Mouse (Mus musculus) neural tube, embryonic 13.5 days (tissue): ENCODE data around the gene Mplkip. TPM values are rescaled to one million over a fixed set of nuclear protein-coding genes. Genes with fewer than 3 reads are reported as not detected.

Experiments
- ATAC-seq: fragments of 200-750 bp; cut with Nextera tagmentation; 2 replicates; pipeline ENCODE4 v1.8.0; 2017; ENCODE audit warnings: low read depth, mild to moderate bottlenecking, moderate TSS enrichment, moderate library complexity
- H3K27ac ChIP-seq: fragments of 300-500 bp; sonication (generic); replicated peaks from 2 replicates; pipeline ENCODE4 v1.5.1; 2015; ENCODE audit warnings: moderate library complexity, mild to moderate bottlenecking, inconsistent platforms
- H3K27me3 ChIP-seq: fragments of 300-500 bp; sonication (generic); 2 replicates; pipeline ENCODE4 v1.6.1; 2015; ENCODE audit warnings: mild to moderate bottlenecking, inconsistent platforms
- H3K36me3 ChIP-seq: fragments of 300-500 bp; sonication (generic); 2 replicates; pipeline ENCODE4 v1.6.1; 2015; ENCODE audit warnings: mild to moderate bottlenecking, inconsistent platforms
- H3K4me1 ChIP-seq: fragments of 300-500 bp; sonication (generic); replicated peaks from 2 replicates; pipeline ENCODE4 v1.6.1; 2015; ENCODE audit warnings: inconsistent platforms
- H3K4me2 ChIP-seq: fragments of 300-500 bp; sonication (generic); 2 replicates; pipeline ENCODE4 v1.6.1; 2015; ENCODE audit warnings: inconsistent platforms, mild to moderate bottlenecking, moderate library complexity
- H3K4me3 ChIP-seq: fragments of 300-500 bp; sonication (generic); 2 replicates; pipeline ENCODE4 v1.5.1; 2015; ENCODE audit warnings: mild to moderate bottlenecking, inconsistent platforms
- H3K9ac ChIP-seq: fragments of 300-500 bp; sonication (generic); 2 replicates; pipeline ENCODE4 v1.6.1; 2015; ENCODE audit warnings: moderate library complexity, mild to moderate bottlenecking, inconsistent platforms
- H3K9me3 ChIP-seq: fragments of 300-500 bp; sonication (generic); 2 replicates; pipeline ENCODE4 v1.6.1; 2016; ENCODE audit warnings: inconsistent platforms
- WGBS: fragments of 180-500 bp; shearing (Covaris S2); methylation state at CpG from one replicate; pipeline ENCODE4 v1.1.7; 2015; 5-methylcytosine and 5-hydroxymethylcytosine counted together
- microRNA counts: library from miRNA; unstranded; fragments of <30 nt; microRNA quantifications from one replicate; lab custom pipeline; 2016
- microRNA-seq: library from miRNA; unstranded; fragments of <30 nt; microRNA quantifications from one replicate; pipeline ENCODE4, GENCODE M21; 2016
- polyA plus RNA-seq: library from polyadenylated mRNA; unstranded; fragments of >200 nt; fragmentation: Nextera tagmentation; extraction: Ambion mirVana; gene quantifications from 2 replicates; pipeline ENCODE4 v1.2.1, GENCODE M21; 2015

Gene Mplkip
- polyA plus RNA-seq, 1 experiment from 2014 or later: 46.2 TPM

GRCm38 (mm10) chr13:17705188-17705826, 10.3 kb downstream of the Mplkip start:
- WGBS: 85% methylated on average over 6 of the region's 6 CpGs
- Histone ChIP-seq H3K27me3 (no peaks in the 10 kb centered on the region), H3K4me1 (no peaks in the 10 kb centered on the region), H3K9me3 (no peaks in the 10 kb centered on the region), H3K9ac (no peak overlapping the region), H3K4me2 (no peak overlapping the region), H3K4me3 (no peak overlapping the region), H3K36me3 (no peaks in the 10 kb centered on the region), H3K27ac (no peak overlapping the region)
- no peak for ATAC-seq

DNA sequence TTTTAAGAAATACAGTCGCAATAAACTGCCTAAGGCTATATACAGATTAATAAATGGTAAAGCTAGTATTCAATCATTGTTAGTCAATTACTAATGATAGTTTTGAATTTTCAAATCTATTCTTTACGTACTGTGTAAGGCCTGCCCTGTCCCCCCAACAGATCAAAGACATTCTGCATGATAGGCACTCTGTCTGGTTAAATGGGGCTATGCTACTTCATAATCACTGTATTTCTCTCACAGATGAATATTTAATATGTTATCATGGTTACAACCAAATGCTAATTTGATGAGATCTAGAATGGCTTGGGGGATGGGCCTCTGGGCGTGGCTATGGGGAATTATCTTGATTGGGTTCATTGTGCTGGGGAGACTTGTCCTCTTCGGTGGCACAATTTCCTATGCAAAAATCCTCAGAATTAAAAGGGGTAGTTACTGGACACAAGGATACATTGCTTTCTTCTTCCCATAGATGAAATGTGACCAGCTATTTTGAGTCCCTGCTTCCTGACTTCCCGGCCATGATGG, 13.9 kb downstream of the Mplkip start:
- Histone ChIP-seq H3K4me3 (no peak overlapping the region), H3K4me1 (no peaks in the 10 kb centered on the region), H3K9ac (no peak overlapping the region), H3K4me2 (no peak overlapping the region), H3K27me3 (no peaks in the 10 kb centered on the region), H3K36me3 (no peaks in the 10 kb centered on the region; the same call in 1 of the 2 replicates), H3K9me3 (no peaks in the 10 kb centered on the region), H3K27ac (no peak overlapping the region)
- WGBS: 72% methylated on average over 5 of the region's 5 CpGs
- ATAC-seq: no peak

- H3K36me3 ChIP-seq: peaks cover 31% of the 10 kb centered on the region
- no peak for ATAC-seq
- H3K27me3 ChIP-seq: no peaks in the 10 kb centered on the region
- H3K4me1 ChIP-seq: no peaks in the 10 kb centered on the region
- no peak overlapping the region for H3K4me3 ChIP-seq
- no peak overlapping the region for H3K9ac ChIP-seq
- WGBS: 92% methylated on average over 1 of the region's 1 CpGs
- no peak overlapping the region for H3K4me2 ChIP-seq
- no peak overlapping the region for H3K27ac ChIP-seq
- H3K9me3 ChIP-seq: no peaks in the 10 kb centered on the region
Measured at GRCm38 (mm10) chr13:17717357-17717756, 22.4 kb downstream of the Mplkip start.

GRCm38 (mm10) chr13:17727922-17728321, 32.9 kb downstream of the Mplkip start:
- Histone ChIP-seq H3K9ac (no peak overlapping the region), H3K27me3 (no peaks in the 10 kb centered on the region), H3K36me3 (peaks cover 12% of the 10 kb centered on the region), H3K4me3 (no peak overlapping the region), H3K4me1 (no peaks in the 10 kb centered on the region), H3K9me3 (no peaks in the 10 kb centered on the region), H3K27ac (no peak overlapping the region), H3K4me2 (no peak overlapping the region)
- no peak for ATAC-seq
- WGBS: 90% methylated on average over 4 of the region's 4 CpGs

- H3K4me1 ChIP-seq: no peaks in the 10 kb centered on the region
- peaks cover 12% of the 10 kb centered on the region for H3K36me3 ChIP-seq
- no peak for ATAC-seq
- no peak overlapping the region for H3K4me2 ChIP-seq
- no peak overlapping the region for H3K4me3 ChIP-seq
- no peak overlapping the region for H3K9ac ChIP-seq
- 89% methylated on average over 3 of the region's 3 CpGs for WGBS
- H3K27me3 ChIP-seq: no peaks in the 10 kb centered on the region
- no peaks in the 10 kb centered on the region for H3K9me3 ChIP-seq
- no peak overlapping the region for H3K27ac ChIP-seq
Measured at GRCm38 (mm10) chr13:17728798-17729197, 33.8 kb downstream of the Mplkip start.

MicroRNAs encoded within 50 kb of the gene (microRNA counts, 519-probe panel; counts per million panel counts)
- not detected for microRNA mmu-miR-466i (lab: Ali Mortazavi, UCI)

Small RNA genes lying within 50 kb of the gene (microRNA-seq; reads per million reads assigned to microRNA genes)
- gene Mir466i: not detected

Other genes starting within 250 kb of the Mplkip start
- 3.2 and 4.9 TPM in 2 replicates for gene Sugct, start 361 bp downstream of the Mplkip start, polyA plus RNA-seq
- gene Cdk13, start 109.9 kb downstream of the Mplkip start, polyA plus RNA-seq: 15.1 and 16.6 TPM in 2 replicates
- 203 and 212 TPM in 2 replicates for gene Rala, start 249.0 kb downstream of the Mplkip start, polyA plus RNA-seq